Mouse (Mus musculus): ENCODE measurements at regions not wholly inside any gene's neighbourhood (a gene's known extent, or its start where the extent isn't known, plus 50 kb on each side); places are given as distances from the start of the nearest gene placed in this dataset.

- Histone ChIP-seq H3K36me3 (no peaks in the 10 kb centered on the region), H3K4me1 (no peaks in the 10 kb centered on the region), H3K4me3 (replicated peaks) (no peak overlapping the region), H3K27me3 (replicated peaks) (no peaks in the 10 kb centered on the region), H3K27ac (replicated peaks) (no peak overlapping the region), H3K9me3 (replicated peaks) (no peaks in the 10 kb centered on the region), H3K9ac (replicated peaks) (no peak overlapping the region), H3K4me2 (no peak overlapping the region)
- ATAC-seq (ENCODE audit: low FRiP score), result no peak
These were observed 3412.1 kb upstream of the Gm7489 start for GRCm38 (mm10) chr15:50472626-50473025.

GRCm38 (mm10) chr15:50498716-50499115, 3386.0 kb upstream of the Gm7489 start:
- H3K4me2 ChIP-seq, result no peak overlapping the region
- no peaks in the 10 kb centered on the region for H3K9me3 ChIP-seq (replicated peaks)
- ATAC-seq (ENCODE audit: low FRiP score), result no peak
- no peak overlapping the region for H3K27ac ChIP-seq (replicated peaks)
- no peaks in the 10 kb centered on the region for H3K27me3 ChIP-seq (replicated peaks)
- no peak overlapping the region for H3K4me3 ChIP-seq (replicated peaks)
- no peaks in the 10 kb centered on the region for H3K4me1 ChIP-seq
- WGBS, result 89% methylated on average over 2 of the region's 2 CpGs
- no peaks in the 10 kb centered on the region for H3K36me3 ChIP-seq
- H3K9ac ChIP-seq (replicated peaks), result no peak overlapping the region

GRCm38 (mm10) chr15:50507999-50508624, 3376.6 kb upstream of the Gm7489 start:
- no peaks in the 10 kb centered on the region for H3K9me3 ChIP-seq (replicated peaks)
- no peaks in the 10 kb centered on the region for H3K36me3 ChIP-seq
- H3K27ac ChIP-seq (replicated peaks), result no peak overlapping the region
- no peaks in the 10 kb centered on the region for H3K4me1 ChIP-seq
- H3K4me3 ChIP-seq (replicated peaks), result no peak overlapping the region
- no peak for ATAC-seq (ENCODE audit: low FRiP score)
- H3K9ac ChIP-seq (replicated peaks), result no peak overlapping the region
- 91% methylated on average over 3 of the region's 3 CpGs for WGBS
- no peaks in the 10 kb centered on the region for H3K27me3 ChIP-seq (replicated peaks)
- no peak overlapping the region for H3K4me2 ChIP-seq

GRCm38 (mm10) chr15:50513036-50513435, 3371.7 kb upstream of the Gm7489 start:
- Histone ChIP-seq H3K9me3 (replicated peaks) (no peaks in the 10 kb centered on the region), H3K27ac (replicated peaks) (no peak overlapping the region), H3K36me3 (no peaks in the 10 kb centered on the region), H3K4me2 (no peak overlapping the region), H3K4me3 (replicated peaks) (no peak overlapping the region), H3K27me3 (replicated peaks) (no peaks in the 10 kb centered on the region), H3K4me1 (no peaks in the 10 kb centered on the region), H3K9ac (replicated peaks) (no peak overlapping the region)
- ATAC-seq (ENCODE audit: low FRiP score), result no peak
- 92% methylated on average over 5 of the region's 5 CpGs for WGBS

DNA sequence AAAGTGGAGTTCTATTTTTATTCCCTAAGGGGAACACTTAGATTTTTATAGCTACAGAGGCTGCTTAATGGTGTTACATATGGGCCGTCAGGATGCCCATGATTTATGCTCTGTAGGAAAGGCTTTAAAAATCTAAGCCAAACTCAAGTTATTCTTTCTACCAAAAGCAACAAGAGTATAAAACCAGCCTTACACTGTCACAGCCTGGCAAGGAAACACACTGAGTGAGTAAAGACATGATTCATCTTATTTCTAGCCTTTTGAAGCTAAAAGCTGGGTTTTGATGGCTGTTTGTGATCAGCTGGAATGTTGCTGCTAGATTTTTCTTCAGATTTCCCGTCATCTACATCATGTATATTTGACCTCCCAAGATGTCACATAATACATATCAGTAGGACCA, 3359.9 kb upstream of the Gm7489 start:
- 76% methylated on average over 2 of the region's 2 CpGs for WGBS
- H3K9ac ChIP-seq (replicated peaks), result no peak overlapping the region
- H3K4me3 ChIP-seq (replicated peaks), result no peak overlapping the region
- no peak overlapping the region for H3K27ac ChIP-seq (replicated peaks)
- H3K4me2 ChIP-seq, result no peak overlapping the region
- H3K36me3 ChIP-seq, result no peaks in the 10 kb centered on the region
- H3K4me1 ChIP-seq, result no peaks in the 10 kb centered on the region
- H3K9me3 ChIP-seq (replicated peaks), result no peaks in the 10 kb centered on the region
- H3K27me3 ChIP-seq (replicated peaks), result no peaks in the 10 kb centered on the region
- no peak for ATAC-seq (ENCODE audit: low FRiP score)

DNA sequence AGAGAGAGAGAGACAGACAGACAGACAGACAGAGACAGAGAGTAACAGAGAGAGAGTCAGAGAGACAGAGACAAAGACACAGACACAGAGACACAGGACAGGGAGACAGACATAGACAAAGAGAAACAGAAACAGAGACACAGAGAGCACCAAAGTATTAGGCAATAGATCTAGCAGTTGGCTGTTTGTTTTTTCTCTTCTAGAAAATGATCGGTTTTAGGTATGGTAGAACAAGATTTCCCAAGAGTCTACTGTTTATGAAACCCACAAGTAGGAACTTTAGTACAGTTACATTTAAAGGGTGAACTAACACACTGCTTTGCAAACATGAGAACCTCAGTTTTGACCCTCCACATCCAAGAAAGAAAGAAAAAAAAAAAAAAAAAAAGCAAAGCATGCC, 3350.2 kb upstream of the Gm7489 start:
- ATAC-seq (ENCODE audit: low FRiP score), result no peak
- Histone ChIP-seq H3K4me2 (no peak overlapping the region), H3K9ac (replicated peaks) (no peak overlapping the region), H3K4me1 (no peaks in the 10 kb centered on the region), H3K27ac (replicated peaks) (no peak overlapping the region), H3K4me3 (replicated peaks) (no peak overlapping the region), H3K36me3 (no peaks in the 10 kb centered on the region), H3K27me3 (replicated peaks) (no peaks in the 10 kb centered on the region), H3K9me3 (replicated peaks) (no peaks in the 10 kb centered on the region)
- WGBS, result 92% methylated on average over 1 of the region's 1 CpGs

DNA sequence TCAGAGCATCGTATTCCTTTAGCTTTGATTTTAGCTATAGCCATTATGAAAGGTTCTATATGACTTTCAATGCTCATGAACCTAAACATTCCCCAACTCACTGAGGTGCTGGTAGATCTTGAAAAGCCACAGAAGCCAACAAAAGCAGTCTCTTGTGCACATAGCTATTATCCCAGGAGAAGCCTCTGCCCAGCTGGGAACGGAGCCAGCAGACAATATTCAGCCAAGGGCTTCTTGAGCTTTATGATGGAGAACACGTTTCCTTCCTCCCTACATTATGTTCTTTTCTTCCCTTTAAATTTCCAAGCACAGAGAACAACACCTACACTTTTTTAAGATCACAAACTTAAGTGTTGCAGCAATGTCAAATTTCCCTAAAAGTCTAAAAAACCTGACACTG, 3321.1 kb upstream of the Gm7489 start:
- Histone ChIP-seq H3K4me3 (replicated peaks) (no peak overlapping the region), H3K9ac (replicated peaks) (no peak overlapping the region), H3K9me3 (replicated peaks) (no peaks in the 10 kb centered on the region), H3K36me3 (no peaks in the 10 kb centered on the region), H3K4me2 (no peak overlapping the region), H3K27ac (replicated peaks) (no peak overlapping the region), H3K27me3 (replicated peaks) (no peaks in the 10 kb centered on the region), H3K4me1 (no peaks in the 10 kb centered on the region)
- WGBS, result 71% methylated on average over 3 of the region's 3 CpGs
- ATAC-seq (ENCODE audit: low FRiP score), result no peak

GRCm38 (mm10) chr15:50580811-50581210, 3303.9 kb upstream of the Gm7489 start:
- Histone ChIP-seq H3K4me2 (no peak overlapping the region), H3K27me3 (replicated peaks) (no peaks in the 10 kb centered on the region), H3K9me3 (replicated peaks) (no peaks in the 10 kb centered on the region), H3K4me3 (replicated peaks) (no peak overlapping the region), H3K36me3 (no peaks in the 10 kb centered on the region), H3K27ac (replicated peaks) (no peak overlapping the region), H3K4me1 (no peaks in the 10 kb centered on the region), H3K9ac (replicated peaks) (no peak overlapping the region)
- ATAC-seq (ENCODE audit: low FRiP score), result no peak
- 95% methylated on average over 5 of the region's 5 CpGs for WGBS

DNA sequence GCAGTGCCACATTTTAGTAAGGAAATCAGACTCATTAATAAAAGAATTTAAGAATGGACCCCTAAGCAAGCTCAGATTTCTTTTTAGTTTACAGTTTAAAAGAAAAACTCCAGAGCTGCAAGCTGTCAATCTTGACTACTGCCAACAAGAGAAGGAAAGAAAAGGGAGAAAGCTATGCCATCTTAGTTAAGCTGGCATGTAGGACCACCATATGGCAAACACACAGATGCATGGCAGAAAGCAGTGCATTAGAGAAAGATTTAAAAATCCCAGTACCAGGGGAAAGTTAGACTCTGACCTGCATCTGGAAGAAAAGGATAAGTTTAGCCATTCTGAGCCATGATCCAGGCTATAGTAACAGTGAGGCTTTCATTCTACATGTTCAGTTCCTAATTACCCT, 3300.8 kb upstream of the Gm7489 start:
- ATAC-seq (ENCODE audit: low FRiP score), result no peak
- H3K9ac ChIP-seq (replicated peaks), result no peak overlapping the region

DNA sequence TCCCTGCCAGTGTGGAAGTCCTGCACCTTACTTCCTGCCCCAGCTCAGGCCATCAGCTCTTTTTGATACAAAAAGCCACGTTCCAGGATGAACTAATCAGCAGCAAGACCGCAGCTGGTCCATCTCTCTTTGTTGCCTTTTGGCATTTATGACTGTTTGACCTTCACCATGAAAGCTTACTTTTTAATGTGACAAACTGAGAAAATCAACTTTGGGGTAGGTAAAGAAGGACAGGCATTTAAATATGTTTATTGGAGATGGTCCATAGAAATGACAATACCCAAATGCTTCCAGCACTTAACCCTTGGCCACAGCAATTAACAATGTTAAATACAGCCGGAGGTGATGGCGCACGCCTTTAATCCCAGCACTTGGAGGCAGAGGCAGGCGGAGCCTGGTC, 3299.2 kb upstream of the Gm7489 start:
- 85% methylated on average over 6 of the region's 6 CpGs for WGBS
- no peak for ATAC-seq (ENCODE audit: low FRiP score)
- Histone ChIP-seq H3K9ac (replicated peaks) (no peak overlapping the region), H3K4me1 (no peaks in the 10 kb centered on the region), H3K4me2 (no peak overlapping the region), H3K27me3 (replicated peaks) (no peaks in the 10 kb centered on the region), H3K9me3 (replicated peaks) (no peaks in the 10 kb centered on the region), H3K4me3 (replicated peaks) (no peak overlapping the region), H3K36me3 (no peaks in the 10 kb centered on the region), H3K27ac (replicated peaks) (no peak overlapping the region)

More for the DNA sequence above, 3300.8 kb upstream of the Gm7489 start:
- Histone ChIP-seq H3K4me2 (no peak overlapping the region), H3K27me3 (replicated peaks) (no peaks in the 10 kb centered on the region), H3K4me1 (no peaks in the 10 kb centered on the region), H3K9me3 (replicated peaks) (no peaks in the 10 kb centered on the region), H3K4me3 (replicated peaks) (no peak overlapping the region), H3K27ac (replicated peaks) (no peak overlapping the region), H3K36me3 (no peaks in the 10 kb centered on the region)

Data from neural tube, embryonic 15.5 days (tissue).